Mouse (Mus musculus) lung, postnatal 4 days (tissue): ENCODE results near the gene Mthfsl.
"Not testable (repeated sequence)": the region's sequence is repeated elsewhere in the genome, so short reads cannot be mapped to it uniquely, and the experiment has no call there.

Experiments used
- DNase-seq, 2 experiments: peaks; one replicate each; pipeline ENCODE4 v3.0.0; 2021

Gene Mthfsl

DNA sequence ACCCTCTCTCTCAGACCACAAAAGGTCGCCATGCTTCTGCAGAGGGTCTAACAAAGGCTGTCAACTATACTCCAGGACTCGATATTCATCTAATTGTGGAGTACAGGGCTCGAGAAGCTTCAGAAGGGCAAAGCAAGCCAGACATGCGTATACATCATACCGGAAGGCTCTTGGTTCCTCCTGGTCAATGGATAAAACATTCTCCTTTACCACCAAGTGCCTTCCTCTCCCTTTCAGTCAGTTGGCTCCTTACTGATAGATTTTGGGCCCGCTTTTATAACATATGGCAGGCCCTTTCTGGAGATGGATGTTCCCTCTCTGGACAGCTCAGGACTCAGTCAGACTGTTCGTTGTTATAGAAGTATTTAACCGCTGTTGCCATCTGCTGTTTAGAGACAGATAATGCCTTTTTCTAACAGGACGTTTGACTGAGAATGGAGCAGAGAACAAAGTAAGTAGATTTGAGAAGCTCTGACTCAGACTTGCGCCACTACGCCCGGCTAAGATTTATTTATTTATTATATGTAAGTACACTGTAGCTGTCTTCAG is at the start of gene Mthfsl:
TSS of gene Mthfsl (minus strand) at position 308 of the 549 bp plus-strand sequence.
- peak in 1 of 2 experiments; percentile 45 for DNase-seq

DNA sequence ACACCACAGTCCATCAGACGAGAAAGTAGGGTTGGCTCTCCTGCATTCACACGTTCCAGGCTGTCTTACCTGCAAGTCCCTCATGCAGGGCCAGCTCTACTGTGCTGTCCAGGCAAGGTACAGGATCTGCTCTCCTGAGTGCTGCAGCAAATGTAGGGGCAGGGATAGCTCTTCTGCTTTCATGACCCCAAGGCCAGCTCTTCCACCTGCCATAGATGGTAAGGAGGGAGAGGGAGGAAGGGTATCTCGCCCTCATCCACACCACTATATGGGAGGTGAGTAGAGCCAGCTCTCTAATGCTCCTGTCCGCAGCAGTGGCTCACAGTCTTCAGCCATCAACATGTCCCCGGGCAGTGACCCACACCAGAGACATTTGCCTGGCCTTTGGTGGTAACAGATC is 49.4 kb upstream of the Mthfsl start:
- DNase-seq: not testable (repeated sequence)

GRCm38 (mm10) chr9:88746687-88747086 is 26.6 kb upstream of the Mthfsl start:
- peak in 1 of 2 experiments; percentile 57 for DNase-seq

DNA sequence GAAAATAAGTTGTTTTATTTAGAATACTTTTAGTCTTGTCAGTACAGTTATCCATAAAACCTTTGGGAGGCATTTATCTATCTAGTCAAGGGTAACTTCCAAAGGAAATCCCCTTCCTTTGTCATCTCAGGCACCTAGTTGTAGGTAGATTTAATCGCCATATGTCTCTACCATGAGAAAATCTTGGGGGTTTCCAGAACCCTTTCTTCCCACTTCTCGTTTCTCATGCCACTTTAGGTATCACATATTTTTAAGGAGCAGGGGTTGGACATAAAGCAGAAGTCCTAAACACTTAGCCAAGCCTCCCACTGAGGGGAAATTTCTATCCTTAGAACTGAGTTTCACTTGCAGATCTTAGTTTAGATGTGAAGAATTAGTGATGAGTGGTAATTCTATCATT is 25.9 kb upstream of the Mthfsl start:
- DNase-seq: not testable (repeated sequence)

DNA sequence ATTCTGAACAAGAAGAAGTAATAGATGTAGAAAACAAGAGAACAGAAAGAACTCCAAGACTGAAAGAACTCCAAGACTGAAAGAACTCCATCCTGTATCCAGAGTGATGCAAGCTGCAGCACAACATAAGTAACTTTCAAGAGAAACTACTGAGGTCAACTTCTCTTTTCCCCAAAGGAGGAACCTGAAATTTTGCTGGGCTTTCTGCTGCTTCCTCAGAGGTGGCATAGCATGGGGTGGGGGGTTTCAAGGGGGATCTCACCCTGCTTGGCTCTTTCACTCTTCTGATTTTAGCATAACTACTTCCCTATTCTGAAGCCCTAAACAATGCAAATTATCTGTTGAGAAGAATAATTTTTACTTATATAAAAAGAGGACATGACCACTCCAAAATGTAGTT is 15.2 kb upstream of the Mthfsl start:
- not testable (repeated sequence) for DNase-seq

DNA sequence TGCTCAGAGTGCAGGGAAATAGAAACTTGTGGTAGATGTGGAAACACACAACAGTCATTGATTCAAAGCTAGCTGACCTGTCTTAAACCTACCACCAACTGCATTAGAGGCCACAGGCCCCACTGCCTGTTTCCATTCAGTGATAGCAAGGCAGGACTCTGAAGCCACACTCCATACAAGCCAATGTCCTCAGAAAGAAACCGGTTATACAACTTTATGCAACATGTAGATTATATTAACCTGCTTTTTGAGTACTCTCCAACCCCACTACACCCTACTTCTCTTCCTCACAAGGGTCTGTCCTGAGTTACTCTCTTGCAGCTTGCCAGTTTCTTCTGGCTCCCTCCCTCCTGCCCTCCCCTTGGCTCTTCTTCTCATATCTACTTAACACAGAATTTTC is 13.1 kb upstream of the Mthfsl start:
- DNase-seq: peak in 1 of 2 experiments; percentile 38

GRCm38 (mm10) chr9:88732334-88732733 is 12.2 kb upstream of the Mthfsl start:
- not testable (repeated sequence) for DNase-seq

DNA sequence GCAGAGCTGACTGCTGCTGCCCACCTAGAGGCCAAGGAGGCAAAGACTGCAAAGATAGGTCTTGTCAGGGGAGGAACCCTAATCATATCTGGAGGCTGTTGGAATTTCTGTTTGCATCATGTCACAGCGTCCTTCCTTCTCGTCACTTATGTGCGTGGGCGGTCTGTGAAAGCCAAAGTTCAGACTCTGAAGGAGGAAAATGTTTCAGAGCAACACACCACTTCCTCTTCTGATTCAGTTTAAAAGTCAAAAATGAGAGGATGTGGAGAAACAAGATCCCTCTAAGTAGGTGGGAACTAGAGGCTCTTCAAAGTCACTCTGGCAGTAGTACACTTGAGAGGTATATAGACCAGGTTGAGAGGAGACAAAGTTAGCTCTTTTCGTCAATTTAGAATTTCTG is 11.6 kb upstream of the Mthfsl start, which contains the start of gene Bcl2a1d:
TSS of gene Bcl2a1d (minus strand) at position 187 of the 400 bp plus-strand sequence.
- peak in 1 of 2 experiments; percentile 34 for DNase-seq

DNA sequence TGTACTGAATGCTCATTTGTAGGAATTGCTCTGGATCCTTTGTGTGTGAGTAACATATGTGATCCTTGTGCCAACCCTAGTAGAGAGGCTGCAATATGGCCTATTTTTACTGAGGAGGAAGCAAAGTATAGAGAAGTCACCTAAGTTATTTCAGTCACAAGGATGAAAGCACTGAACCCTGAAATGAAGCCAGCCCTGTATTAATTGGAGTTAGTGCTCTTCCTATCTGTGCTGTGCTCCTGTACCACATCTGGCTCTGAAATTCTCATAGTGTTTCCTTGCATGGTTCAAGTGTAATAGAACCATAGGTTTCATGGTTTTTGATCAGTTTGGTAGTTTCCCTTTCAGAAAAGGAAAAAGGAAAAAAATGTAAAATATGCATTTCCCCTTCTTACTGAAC is 8.2 kb upstream of the Mthfsl start:
- not testable (repeated sequence) for DNase-seq

- DNase-seq: not testable (repeated sequence)
Observed at GRCm38 (mm10) chr9:88721628-88722027, 1.5 kb upstream of the Mthfsl start.

DNA sequence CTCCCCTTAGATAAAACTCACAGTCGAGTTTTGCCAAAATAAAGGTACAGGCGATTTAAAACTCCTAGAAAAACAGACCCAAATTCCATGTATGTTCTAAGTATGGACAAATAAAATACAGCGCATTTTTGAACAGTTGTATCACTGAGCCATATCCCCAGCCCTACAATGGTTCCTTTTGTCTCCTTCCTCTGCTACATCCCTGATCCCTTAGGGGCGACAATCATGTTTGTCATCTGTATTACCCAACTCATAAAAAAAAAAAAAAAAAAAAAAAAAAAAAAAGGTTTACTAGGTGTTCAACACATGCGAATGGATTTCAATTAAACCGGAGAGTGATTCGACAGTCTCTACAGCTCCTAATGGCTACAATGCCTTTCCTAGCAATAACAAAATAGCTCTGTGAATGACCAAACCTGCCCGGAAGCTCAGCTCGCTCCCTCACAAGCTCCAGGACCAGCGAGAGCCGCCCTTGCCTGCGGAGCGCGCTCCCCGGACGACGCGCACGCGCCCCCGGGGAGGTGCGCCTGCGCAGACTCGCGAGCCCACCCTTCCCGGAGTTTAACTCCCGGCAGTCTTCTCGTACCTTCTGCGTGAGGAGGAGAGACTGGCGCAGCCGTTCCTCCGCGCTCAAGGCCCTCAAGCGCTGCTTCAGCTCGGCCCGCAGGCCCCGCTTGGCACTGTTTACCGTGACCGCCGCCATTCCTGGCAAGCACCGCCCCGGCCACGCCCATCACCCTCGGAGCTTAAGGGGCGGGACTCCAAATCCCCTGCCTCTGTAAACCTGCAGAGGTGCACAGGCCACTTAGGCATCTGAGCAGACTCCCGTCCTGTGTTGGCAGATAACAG is 799 bp downstream of the Mthfsl start:
- peak; percentile 30 to 47 for DNase-seq

DNA sequence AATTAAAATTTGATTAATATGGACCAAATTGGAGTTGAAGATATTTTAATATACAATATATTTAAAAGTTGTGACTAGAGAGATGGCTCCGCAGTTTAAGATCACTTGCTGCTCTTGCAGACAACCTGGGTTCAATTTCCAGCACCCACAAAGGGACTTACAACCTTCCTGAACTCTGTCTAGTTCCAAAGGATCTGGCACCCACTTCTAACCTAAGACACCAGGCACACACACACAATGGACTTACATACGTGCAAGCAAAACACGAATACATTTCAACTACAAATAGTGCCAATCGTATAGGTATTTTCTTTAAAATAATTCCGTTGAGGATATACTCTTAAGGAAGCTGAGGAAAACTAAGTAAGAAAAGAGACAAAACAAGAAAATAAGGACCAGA is 1.5 kb downstream of the Mthfsl start:
- not testable (repeated sequence) for DNase-seq

- DNase-seq: peak; percentile 61 to 70
Observed at GRCm38 (mm10) chr9:88718140-88718539, 2.0 kb downstream of the Mthfsl start.

DNA sequence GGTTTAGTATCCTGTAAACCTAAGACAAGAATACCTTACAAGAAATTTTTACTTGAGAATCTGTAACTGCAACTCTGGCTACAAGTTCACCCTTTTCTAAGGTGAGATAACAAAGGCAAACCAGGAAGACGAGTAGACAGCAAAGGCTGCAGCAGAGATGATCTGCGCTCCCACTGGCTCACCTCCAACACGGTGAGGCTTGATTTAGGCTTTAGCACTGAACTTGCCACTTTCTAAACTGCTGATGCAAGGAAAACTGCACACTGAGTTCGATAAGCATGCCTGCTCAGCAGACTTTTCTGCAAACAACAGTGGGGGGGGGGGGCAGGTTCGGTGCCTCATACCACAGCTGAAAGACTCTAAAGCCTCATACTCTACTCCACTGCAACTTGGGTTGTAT is 5.6 kb downstream of the Mthfsl start:
- DNase-seq: not testable (repeated sequence)

- not testable (repeated sequence) for DNase-seq
Observed at GRCm38 (mm10) chr9:88712164-88712749, 7.8 kb downstream of the Mthfsl start.

DNA sequence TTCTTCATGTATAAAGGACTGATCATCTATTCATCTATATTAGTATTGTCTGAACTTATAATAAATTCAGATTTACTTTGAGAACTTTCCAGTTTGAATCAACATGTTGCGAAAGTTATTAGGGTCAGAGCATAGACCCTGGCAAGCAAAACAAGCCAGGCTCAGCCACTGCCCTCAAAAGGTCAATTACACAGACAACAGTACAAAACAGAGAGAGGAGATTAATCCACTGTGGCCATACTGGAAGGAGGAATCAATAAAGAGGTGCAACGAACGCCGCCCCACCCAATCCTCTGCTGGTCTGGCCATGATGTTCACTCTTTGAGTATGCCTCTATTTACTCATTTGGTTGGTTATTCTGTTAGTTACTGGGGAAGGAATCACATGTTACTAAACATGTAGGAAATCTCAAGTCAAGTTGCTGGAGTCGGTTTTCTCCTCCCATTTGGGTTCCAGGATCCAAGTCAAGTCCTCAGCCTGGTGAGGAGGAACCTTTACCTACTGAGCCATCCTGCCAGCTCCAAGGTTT is 9.1 kb downstream of the Mthfsl start:
- not testable (repeated sequence) for DNase-seq

DNA sequence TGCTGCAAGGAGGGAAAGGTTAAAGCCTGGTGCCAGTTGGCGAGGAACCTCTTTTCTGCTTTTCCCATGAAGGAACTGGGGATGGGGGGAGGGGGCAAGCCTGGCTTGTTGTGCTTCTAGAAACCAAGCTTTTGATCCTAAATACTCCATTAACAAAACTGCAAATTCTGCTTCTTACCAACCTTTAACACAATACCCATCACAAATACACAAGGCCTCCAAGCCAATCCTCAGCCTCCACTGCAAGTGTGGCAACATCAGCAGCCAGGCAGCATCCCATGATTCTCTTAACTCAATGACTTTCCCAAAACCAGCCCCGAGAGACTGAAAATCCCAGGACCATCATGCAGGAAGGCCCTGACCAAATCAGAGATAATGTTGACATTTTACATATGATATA is 9.7 kb downstream of the Mthfsl start:
- not testable (repeated sequence) for DNase-seq

DNA sequence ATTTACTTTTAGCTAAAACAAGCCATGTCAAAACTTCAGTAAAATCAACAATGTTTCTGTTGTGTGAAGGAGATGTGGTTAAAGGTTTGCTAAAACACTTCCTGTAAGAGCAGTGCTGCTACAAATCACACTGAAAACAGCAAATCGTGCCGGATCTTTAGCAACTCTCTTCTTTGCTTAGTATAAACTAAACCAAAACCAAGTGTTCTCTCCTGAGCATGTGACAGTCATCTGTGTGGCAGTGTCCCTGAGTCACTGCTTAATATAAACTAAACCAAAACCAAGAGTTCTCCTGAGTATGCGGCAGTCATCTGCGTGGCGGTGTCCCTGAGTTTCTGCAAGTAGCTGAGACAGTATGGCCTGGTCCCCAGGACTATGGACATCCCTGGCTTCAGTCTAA is 10.3 kb downstream of the Mthfsl start:
- DNase-seq: not testable (repeated sequence)

DNA sequence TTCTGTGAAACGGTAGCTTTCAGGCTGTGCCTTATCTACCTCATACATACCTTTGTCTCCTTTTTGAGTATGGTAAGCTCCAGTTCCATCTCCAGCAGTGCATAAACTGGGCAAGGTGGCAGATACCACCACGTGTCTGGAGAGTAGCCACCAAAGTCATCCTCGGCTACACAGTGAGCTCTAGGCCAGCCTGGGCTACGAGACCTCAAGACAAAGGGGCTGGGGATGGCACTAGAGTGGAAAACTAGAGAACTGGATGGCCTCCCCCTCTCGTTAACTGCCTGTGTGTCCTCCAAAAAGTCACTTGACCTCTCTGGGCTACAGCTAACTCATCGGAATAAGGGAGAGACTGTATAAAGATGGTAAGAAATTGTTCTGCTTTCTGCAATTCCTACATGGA is 10.8 kb downstream of the Mthfsl start:
- peak in 1 of 2 experiments; percentile 21 for DNase-seq

DNA sequence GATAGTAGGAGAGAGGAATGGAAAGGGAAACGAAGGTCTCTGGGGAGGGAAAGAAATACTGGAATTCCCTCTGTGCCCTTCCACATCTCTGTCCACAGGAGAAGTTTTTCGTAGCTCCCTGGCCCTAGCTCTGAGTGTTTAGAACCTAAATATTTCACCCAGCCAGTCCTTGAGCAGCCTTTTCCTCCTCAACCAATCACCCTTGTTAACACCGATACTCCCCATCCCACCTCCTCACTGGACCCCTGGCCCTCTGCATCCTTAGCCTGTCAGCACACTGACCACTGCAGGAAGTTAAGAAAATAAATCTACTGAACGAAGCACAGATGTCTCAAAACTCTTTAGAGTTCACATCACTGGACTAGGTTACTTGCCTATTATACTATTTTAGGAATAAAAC is 13.4 kb downstream of the Mthfsl start:
- no peak for DNase-seq

DNA sequence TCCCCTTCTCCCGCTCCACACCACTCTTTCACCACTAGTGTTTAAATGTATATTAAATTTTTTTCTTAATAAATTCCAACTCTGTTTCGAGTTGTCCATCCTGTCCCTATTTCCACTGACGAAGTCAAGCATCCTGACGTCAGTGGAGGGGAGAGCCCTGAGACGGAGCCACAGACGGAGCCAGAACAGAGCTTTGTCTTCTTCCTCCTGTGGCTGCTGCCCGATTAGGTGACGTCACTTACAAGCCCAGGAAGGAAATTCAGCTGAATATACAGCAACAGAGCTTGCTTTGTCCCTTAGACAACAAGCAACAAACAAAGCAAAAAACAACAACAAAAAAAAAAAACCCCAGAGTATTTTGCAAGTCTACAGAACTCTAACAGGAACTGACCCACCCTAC is 14.9 kb downstream of the Mthfsl start:
- DNase-seq: not testable (repeated sequence)

- DNase-seq: not testable (repeated sequence)
Observed at GRCm38 (mm10) chr9:88698746-88699145, 21.4 kb downstream of the Mthfsl start.

DNA sequence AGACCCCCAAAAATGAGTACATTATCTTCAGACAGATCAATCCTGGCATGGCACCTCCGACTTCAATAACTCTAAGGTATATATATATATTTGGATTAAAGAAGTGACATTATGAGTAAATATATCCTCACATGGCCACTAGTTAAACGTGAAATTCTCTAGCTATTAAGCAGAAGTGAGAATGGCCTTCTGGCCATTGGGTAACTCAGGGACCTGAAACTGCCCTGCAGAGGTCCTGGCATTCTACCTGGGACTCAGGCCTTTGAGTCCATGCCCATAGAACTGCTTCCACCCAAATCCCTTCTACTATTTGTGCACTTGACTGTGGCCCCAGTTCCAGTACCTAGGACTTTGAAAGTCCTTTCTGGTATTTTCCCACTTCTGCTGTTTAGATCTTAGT is 28.8 kb downstream of the Mthfsl start:
- DNase-seq: not testable (repeated sequence)
